Mouse (Mus musculus) liver, embryonic 16.5 days (tissue): Measurements from ENCODE around the gene Itprid1. TPM values are rescaled to one million over a fixed set of nuclear protein-coding genes. Genes with fewer than 3 reads are reported as not detected.

ENCODE experiments used
- ATAC-seq: fragments of 200-750 bp; cut with Nextera tagmentation; 2 replicates; pipeline ENCODE4 v1.8.0; 2017; ENCODE audit warnings: low read depth, mild to moderate bottlenecking, moderate number of reproducible peaks, moderate library complexity
- H3K27ac ChIP-seq: fragments of 300-500 bp; sonication (generic); 2 replicates; pipeline ENCODE4 v1.5.1; 2014; ENCODE audit warnings: mild to moderate bottlenecking, low read length
- H3K27me3 ChIP-seq: fragments of 300-500 bp; sonication (generic); 2 replicates; pipeline ENCODE4 v1.6.1; 2014; ENCODE audit warnings: low read depth, low read length, mixed read lengths; ENCODE audit not compliant: control insufficient read depth, insufficient read depth
- H3K36me3 ChIP-seq: fragments of 300-500 bp; sonication (generic); 2 replicates; pipeline ENCODE4 v1.6.1; 2014; ENCODE audit warnings: mild to moderate bottlenecking; ENCODE audit not compliant: control insufficient read depth, insufficient read depth
- H3K4me1 ChIP-seq: fragments of 300-500 bp; sonication (generic); 2 replicates; pipeline ENCODE4 v1.6.1; 2014; ENCODE audit warnings: low read depth, low read length, mixed read lengths; ENCODE audit not compliant: control insufficient read depth
- H3K4me2 ChIP-seq: fragments of 300-500 bp; sonication (generic); 2 replicates; pipeline ENCODE4 v1.6.1; 2014; ENCODE audit warnings: low read depth, low read length, mixed read lengths
- H3K4me3 ChIP-seq: fragments of 300-500 bp; sonication (generic); 2 replicates; pipeline ENCODE4 v1.5.1; 2014; ENCODE audit warnings: low read depth, mild to moderate bottlenecking, low read length
- H3K9ac ChIP-seq: fragments of 300-500 bp; sonication (generic); 2 replicates; pipeline ENCODE4 v1.6.1; 2014; ENCODE audit warnings: low read depth, low read length
- H3K9me3 ChIP-seq: fragments of 300-500 bp; sonication (generic); replicated peaks from 2 replicates; pipeline ENCODE4 v1.6.1; 2016; ENCODE audit warnings: low read length; ENCODE audit not compliant: control insufficient read depth
- WGBS: fragments of 180-500 bp; shearing (Covaris S2); extraction: QIAGEN DNeasy Blood & Tissue Kit; methylation state at CpG from one replicate; pipeline ENCODE4 v1.1.7; 2014; ENCODE audit not compliant: insufficient replicate concordance; 5-methylcytosine and 5-hydroxymethylcytosine counted together
- polyA plus RNA-seq: library from polyadenylated mRNA; unstranded; fragments of >200 nt; fragmentation: Nextera tagmentation; extraction: Ambion mirVana; gene quantifications from 2 replicates; pipeline ENCODE4 v1.2.1, GENCODE M21; 2015

Gene Itprid1
- polyA plus RNA-seq, 1 experiment from 2014 or later: not detected

DNA sequence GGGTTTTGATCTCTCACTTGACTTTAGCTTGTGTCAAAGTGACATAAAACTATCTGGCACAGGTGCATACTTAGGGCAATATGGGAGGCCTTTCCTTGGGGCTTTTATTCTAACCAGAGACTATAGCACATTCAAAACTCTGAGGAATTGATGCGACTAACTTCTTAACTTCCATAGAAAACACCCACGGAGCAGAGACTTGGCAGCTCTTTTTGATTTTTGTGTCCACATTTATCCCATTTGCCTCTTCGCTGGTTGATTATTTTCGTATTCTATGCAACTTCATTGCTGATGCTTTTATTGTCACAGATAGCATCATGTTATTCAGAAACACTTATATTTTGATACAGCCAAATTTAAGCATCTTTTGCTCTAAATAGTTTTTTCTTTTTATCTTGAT lies 19.4 kb downstream of the Itprid1 start:
- H3K36me3 ChIP-seq: no peaks in the 10 kb centered on the region
- H3K27ac ChIP-seq: no peak overlapping the region
- H3K4me1 ChIP-seq: no peaks in the 10 kb centered on the region
- no peak overlapping the region for H3K9ac ChIP-seq
- H3K9me3 ChIP-seq: no peaks in the 10 kb centered on the region
- WGBS: 69% methylated on average over 4 of the region's 4 CpGs
- H3K27me3 ChIP-seq: no peaks in the 10 kb centered on the region
- no peak overlapping the region for H3K4me3 ChIP-seq
- no peak overlapping the region for H3K4me2 ChIP-seq
- no peak for ATAC-seq

GRCm38 (mm10) chr6:55865206-55865605 lies 28.5 kb downstream of the Itprid1 start:
- ATAC-seq: no peak
- Histone ChIP-seq H3K9me3 (no peaks in the 10 kb centered on the region), H3K27me3 (no peaks in the 10 kb centered on the region), H3K27ac (no peak overlapping the region), H3K36me3 (no peaks in the 10 kb centered on the region), H3K9ac (no peak overlapping the region), H3K4me1 (no peaks in the 10 kb centered on the region), H3K4me2 (no peak overlapping the region), H3K4me3 (no peak overlapping the region)
- 52% methylated on average over 2 of the region's 2 CpGs for WGBS

DNA sequence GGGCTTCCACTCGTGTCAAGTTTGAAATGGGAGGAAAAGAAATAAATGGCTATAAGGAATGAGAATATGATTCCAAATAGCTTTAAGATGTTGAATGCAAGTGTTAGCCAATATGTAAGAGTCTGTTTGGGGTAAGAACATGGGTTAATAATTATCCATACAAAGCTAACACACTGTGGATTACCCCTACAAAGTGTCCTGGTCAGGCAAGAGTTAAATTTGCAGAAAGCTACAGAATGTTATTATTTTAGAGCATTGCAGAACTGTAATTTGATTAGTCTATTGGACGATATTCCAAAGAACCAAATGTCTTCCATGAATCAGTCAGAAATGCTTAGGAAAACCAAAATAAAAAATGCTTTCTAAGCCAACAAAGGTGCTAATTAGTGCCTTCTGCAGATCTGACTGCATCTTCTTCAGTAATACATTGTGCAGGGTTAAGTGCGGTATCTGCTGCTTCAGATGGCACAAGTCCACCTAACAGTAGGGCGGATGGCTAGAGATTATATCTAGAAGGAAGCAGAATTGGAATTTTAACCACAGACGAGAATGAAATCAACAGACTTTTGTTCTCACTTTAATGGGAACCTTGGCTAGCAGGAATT lies 42.8 kb downstream of the Itprid1 start:
- H3K4me1 ChIP-seq: no peaks in the 10 kb centered on the region
- no peaks in the 10 kb centered on the region for H3K36me3 ChIP-seq
- H3K4me2 ChIP-seq: no peak overlapping the region
- H3K4me3 ChIP-seq: no peak overlapping the region
- WGBS: 42% methylated on average over 5 of the region's 5 CpGs
- H3K9me3 ChIP-seq: no peaks in the 10 kb centered on the region
- H3K27ac ChIP-seq: no peak overlapping the region
- no peaks in the 10 kb centered on the region for H3K27me3 ChIP-seq
- H3K9ac ChIP-seq: no peak overlapping the region
- ATAC-seq: no peak

DNA sequence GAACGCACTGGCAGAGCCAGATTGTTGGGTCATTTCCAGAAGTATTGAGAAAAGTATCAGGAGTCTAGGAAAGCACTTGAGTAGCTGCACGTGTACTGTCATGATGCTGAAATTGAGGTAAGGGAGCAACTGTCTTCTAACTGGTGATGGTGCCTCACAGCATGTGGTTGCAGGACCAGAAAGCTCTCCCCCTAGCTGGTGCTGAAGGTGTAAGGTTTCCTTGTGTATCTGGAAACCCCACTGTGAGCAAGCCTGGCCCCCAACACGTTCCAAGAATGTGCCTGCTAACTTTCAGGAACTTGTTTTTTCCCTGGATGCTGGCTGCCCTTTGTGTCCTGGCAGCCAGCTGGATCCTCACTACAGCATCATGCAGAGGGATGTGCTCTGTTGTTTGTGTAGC lies 44.2 kb downstream of the Itprid1 start:
- ATAC-seq: no peak
- WGBS: 20% methylated on average over 3 of the region's 3 CpGs
- Histone ChIP-seq H3K9me3 (no peaks in the 10 kb centered on the region), H3K4me1 (no peaks in the 10 kb centered on the region), H3K4me2 (no peak overlapping the region), H3K9ac (no peak overlapping the region), H3K36me3 (no peaks in the 10 kb centered on the region), H3K4me3 (no peak overlapping the region), H3K27ac (no peak overlapping the region), H3K27me3 (no peaks in the 10 kb centered on the region)

DNA sequence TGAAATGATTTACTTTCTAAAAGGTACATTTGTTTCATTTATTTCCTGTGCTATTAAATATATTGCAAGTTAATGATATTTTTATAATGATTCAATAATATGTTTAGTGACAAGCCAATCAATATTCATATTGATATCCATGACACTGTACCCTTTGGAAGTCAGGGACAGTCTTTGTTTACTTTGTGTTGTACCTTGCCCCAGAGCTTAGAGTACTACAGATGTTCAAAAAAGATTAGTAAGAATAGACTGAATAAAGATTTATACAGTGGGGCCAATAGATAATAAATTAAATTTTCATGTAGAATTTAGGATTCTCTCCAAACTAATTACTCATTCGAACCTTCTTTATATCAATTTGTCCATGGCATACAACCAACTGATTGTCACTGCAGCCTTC lies 50.9 kb downstream of the Itprid1 start:
- Histone ChIP-seq H3K4me2 (no peak overlapping the region), H3K9ac (no peak overlapping the region), H3K36me3 (no peaks in the 10 kb centered on the region), H3K27me3 (no peaks in the 10 kb centered on the region), H3K4me1 (no peaks in the 10 kb centered on the region), H3K9me3 (no peaks in the 10 kb centered on the region), H3K4me3 (no peak overlapping the region), H3K27ac (no peak overlapping the region)
- no peak for ATAC-seq
- WGBS: 33% methylated on average over 1 of the region's 1 CpGs

- no peak overlapping the region for H3K27ac ChIP-seq
- H3K9me3 ChIP-seq: no peaks in the 10 kb centered on the region
- H3K4me1 ChIP-seq: no peaks in the 10 kb centered on the region
- H3K4me3 ChIP-seq: no peak overlapping the region
- H3K4me2 ChIP-seq: no peak overlapping the region
- H3K9ac ChIP-seq: no peak overlapping the region
- no peaks in the 10 kb centered on the region for H3K27me3 ChIP-seq
- WGBS: 56% methylated on average over 5 of the region's 5 CpGs
- no peak for ATAC-seq
- H3K36me3 ChIP-seq: no peaks in the 10 kb centered on the region
Measured at GRCm38 (mm10) chr6:55901568-55902328, 65.1 kb downstream of the Itprid1 start.

DNA sequence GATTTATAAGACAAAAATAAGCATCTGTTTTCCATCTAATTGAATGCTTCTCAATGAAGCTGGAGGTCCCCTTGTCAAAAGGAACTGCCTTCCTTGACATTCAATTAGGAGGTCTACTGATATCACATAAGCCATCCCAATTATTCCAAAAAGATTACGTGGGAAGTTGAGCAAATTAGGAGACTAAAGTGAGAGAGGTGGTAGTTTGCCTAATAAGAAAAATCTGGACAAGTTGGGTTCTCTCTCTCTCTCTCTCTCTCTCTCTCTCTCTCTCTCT lies 65.6 kb downstream of the Itprid1 start:
- no peak overlapping the region for H3K9ac ChIP-seq
- H3K36me3 ChIP-seq: no peaks in the 10 kb centered on the region
- no peak overlapping the region for H3K27ac ChIP-seq
- WGBS: 53% methylated on average over 1 of the region's 1 CpGs
- no peaks in the 10 kb centered on the region for H3K27me3 ChIP-seq
- ATAC-seq: no peak
- H3K4me3 ChIP-seq: no peak overlapping the region
- H3K4me1 ChIP-seq: no peaks in the 10 kb centered on the region
- no peaks in the 10 kb centered on the region for H3K9me3 ChIP-seq
- H3K4me2 ChIP-seq: no peak overlapping the region

GRCm38 (mm10) chr6:55919206-55919605 lies 82.5 kb downstream of the Itprid1 start:
- no peaks in the 10 kb centered on the region for H3K36me3 ChIP-seq
- ATAC-seq: no peak
- H3K27ac ChIP-seq: no peak overlapping the region
- H3K9ac ChIP-seq: no peak overlapping the region
- 64% methylated on average over 5 of the region's 5 CpGs for WGBS
- H3K9me3 ChIP-seq: no peaks in the 10 kb centered on the region
- no peaks in the 10 kb centered on the region for H3K4me1 ChIP-seq
- no peaks in the 10 kb centered on the region for H3K27me3 ChIP-seq
- H3K4me3 ChIP-seq: no peak overlapping the region
- no peak overlapping the region for H3K4me2 ChIP-seq

DNA sequence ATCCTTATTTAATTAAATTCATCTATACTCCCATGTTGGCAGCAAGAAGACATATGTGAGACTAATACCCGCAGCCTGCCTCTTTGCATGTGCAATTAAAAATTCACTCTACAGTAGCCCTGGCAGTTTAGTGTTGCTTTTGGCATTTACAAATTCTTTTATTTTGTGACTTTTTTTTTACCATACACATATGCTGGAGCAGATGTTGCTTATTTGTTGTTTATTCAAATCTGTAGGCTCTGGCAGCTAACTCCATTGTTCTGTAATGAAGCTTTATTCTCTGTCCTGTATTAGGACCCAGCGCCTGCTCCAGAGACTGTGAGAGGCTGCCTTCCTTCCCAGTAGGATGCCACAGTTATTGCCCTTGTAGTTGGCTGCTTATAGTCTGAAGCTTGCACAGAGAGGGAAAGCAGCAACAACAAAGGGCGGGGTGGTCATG lies 83.6 kb downstream of the Itprid1 start:
- ATAC-seq: no peak
- WGBS: 66% methylated on average over 3 of the region's 3 CpGs
- no peaks in the 10 kb centered on the region for H3K27me3 ChIP-seq
- H3K4me3 ChIP-seq: no peak overlapping the region
- H3K4me1 ChIP-seq: no peaks in the 10 kb centered on the region
- no peaks in the 10 kb centered on the region for H3K9me3 ChIP-seq
- H3K27ac ChIP-seq: no peak overlapping the region
- no peak overlapping the region for H3K4me2 ChIP-seq
- no peaks in the 10 kb centered on the region for H3K36me3 ChIP-seq
- no peak overlapping the region for H3K9ac ChIP-seq
